Mouse (Mus musculus): ENCODE data around the gene Mtap. TPM values are rescaled to one million over a fixed set of nuclear protein-coding genes. Genes with fewer than 3 reads are reported as not detected.

The Mtap gene
- 37.9 and 41.2 TPM in 2 replicates for polyA plus RNA-seq (2015; fragmentation: Nextera tagmentation; extraction: Ambion mirVana)

DNA sequence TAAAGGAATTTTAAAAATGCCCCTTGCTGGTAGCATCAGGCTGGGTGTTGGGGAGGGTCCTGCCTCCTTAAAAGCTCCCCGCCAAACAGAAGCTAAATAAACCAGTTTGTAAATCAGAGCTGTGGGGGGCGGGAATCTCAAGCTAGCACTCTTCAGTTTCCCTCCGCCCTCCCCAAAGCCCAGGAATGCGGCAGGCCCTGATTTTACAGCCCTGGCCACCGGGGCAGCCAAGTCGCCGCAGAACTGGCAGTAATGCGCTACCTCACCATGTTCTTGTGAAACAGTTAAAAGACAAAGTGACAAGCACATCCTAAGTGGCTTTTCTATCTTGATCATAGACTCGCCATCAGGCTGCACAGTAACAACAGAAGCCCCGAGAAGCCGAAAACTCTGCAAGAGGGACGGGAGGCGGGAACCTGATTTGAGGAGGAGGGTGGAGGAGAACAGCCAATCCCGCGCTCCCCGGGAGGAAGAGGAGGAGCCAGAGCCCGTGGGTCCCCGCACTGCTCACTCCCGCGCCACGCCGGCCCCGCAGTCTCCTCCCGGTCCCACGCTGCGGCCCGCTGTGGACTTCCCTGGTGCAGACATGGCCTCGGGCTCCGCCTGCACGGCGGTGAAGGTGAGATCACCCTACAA is at the start of gene Mtap:
Gene Mtap, plus strand, starts transcription at position 217 of the 636 bp plus-strand sequence.

Other genes with a start within 250 kb of the Mtap start
- gene Cdkn2a, start 157.5 kb downstream of the Mtap start, polyA plus RNA-seq (2015; fragmentation: Nextera tagmentation; extraction: Ambion mirVana) = not detected in 2 replicates
- 13.9 and 19.9 TPM in 2 replicates for gene Cdkn2b, start 173.9 kb downstream of the Mtap start, polyA plus RNA-seq (2015; fragmentation: Nextera tagmentation; extraction: Ambion mirVana)